Mouse (Mus musculus): ENCODE data around the gene Tmem52b.

The Tmem52b gene

DNA sequence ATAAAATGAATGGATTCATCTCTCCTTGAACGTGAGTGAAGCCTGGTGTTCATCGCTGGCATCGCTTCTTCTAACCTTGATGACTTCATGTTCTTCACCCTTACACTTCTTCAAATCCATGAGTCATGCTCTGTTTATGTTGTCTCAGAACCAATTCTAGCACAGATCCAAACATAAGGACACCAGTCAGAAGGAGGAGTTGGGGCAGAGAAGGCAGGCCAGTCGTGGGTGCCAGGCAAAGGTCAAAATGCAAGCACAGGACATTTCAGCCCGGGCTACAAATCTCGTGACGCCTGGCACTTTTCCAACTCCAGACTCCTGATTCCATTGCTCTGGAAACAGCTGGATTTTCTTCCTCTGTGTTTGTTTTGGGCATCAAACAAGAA lies 20.2 kb downstream of the Tmem52b start:
- peak; percentile 67 for DNase-seq (ENCODE audit: low spot score)

DNA sequence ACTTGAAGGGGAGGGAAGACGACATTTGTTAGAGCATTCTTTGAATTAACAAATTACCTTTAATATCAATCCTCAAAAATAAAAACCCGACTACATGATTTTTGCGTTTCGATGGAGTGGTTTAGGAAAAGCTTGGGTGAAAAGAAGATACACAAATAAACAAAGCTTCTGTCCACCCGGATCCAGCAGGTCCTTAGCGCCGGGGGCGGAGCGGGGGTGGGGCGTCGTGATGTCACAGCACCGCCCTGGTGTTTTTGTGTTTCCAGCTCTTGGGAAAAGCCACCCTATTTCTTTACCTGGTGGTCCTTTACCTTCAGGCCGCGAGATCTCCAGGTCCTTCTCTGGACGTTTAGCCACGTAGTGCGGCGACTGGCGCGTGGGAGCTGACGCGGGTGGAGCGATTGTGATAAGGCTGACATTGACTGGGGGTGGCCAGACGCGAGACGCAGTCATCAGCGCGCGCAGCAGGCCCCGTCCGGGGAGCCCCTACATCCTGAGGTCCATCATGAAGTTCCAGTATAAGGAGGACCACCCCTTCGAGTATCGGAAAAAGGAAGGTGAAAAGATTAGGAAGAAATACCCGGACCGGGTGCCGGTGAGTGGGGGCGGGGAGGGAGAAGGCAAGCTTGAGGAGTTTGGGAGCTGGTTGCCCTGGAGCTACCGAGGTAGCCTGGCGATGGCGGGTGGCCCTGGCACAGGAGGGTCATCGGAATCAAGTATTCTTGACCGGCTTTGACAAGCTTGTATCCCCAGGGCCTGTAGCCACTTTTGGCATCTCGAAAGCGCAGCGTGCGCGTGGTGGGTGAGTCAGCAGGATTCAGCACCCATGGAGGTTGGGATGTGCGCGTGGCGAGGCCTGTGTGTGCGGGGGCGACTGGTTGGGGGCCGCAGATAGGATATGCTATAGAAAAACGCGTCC lies 20.8 kb downstream of the Tmem52b start, which contains the start of gene Gabarapl1:
Gabarapl1 (plus strand) TSS at position 219 of the 919 bp plus-strand sequence.
- peak; percentile 82 for DNase-seq (ENCODE audit: low spot score)

DNA sequence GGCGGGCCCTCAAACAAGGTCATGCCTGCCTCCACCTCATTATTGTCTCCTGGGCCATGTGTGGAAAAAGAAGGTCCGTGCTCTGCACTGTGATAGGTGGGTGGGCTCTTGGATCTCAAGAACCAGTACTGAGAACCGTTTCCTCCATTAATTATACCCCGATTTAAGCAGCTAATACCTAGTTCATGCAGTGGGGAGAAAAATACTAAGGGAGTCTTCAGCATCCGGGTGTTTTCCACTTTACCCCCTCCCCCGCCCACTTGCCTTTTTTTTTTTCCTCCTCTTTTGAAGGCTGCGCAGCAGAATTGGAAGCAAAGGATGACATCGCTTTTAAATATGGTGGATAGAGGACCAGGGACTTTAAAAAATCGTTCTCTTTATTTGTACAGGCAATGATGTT lies 21.7 kb downstream of the Tmem52b start:
- no peak for DNase-seq (ENCODE audit: low spot score)

DNA sequence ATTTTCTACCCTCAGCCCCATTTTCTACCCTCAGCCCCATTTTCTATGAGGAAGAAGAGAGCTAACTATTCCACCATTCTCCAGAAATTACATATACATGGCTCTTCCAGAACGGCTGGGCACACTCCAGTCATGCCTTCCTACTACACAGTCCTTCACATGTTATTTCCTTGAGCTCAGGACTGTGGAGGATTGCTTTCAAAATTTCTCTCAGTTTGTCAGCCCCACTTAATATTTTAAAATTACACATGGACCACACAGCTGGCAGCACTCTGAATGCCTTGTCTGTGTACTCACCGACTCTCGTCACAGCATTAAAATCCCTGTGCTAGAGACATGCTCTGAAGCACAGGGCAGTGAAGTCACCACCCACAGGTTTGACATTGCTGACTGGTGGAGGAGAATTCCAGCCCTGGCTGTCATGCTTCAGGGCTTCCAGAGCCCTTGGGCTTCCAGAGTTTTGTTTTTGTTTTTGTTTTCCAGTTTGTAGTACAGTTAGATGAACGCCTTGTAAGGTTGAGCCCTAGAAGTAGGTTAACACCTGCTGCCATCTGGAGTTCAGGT lies 22.4 kb downstream of the Tmem52b start:
- no peak for DNase-seq (ENCODE audit: low spot score)

DNA sequence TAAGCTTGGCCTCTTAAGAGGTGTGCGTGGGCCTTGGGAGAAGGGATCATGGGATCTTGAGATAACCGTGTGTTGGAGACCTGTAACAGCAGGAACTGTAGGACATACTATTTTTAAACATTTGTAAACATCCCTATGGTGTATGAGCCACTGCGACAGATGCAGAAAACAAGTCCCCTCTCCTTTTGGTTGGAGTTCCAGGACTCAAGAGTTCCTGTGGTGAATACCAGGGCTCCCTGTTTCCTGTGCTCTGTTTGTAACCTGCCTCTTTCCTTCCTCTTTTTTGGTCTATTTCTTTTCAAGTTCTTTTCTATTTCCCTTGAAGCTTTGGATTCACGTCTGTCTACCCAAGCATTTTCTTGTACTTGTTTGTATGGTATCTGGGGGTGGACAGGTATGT lies 23.4 kb downstream of the Tmem52b start:
- no peak for DNase-seq (ENCODE audit: low spot score)

DNA sequence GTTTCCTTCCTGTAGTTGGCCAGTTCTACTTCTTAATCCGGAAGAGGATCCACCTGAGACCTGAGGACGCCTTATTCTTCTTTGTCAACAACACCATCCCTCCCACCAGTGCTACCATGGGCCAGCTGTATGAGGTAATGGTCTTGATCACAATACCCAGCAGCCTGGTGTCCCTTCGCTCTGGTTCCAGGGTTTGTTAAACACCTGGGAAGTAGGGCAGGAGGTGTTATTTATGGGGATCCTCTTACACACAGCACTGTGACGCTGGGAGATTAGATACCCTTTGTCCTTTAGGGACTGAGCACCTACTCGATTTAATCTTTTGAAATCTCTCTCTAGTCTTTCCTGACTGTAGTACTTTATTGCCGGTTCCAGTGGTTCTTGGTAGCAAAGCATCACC lies 26.2 kb downstream of the Tmem52b start:
- no peak for DNase-seq (ENCODE audit: low spot score)

DNA sequence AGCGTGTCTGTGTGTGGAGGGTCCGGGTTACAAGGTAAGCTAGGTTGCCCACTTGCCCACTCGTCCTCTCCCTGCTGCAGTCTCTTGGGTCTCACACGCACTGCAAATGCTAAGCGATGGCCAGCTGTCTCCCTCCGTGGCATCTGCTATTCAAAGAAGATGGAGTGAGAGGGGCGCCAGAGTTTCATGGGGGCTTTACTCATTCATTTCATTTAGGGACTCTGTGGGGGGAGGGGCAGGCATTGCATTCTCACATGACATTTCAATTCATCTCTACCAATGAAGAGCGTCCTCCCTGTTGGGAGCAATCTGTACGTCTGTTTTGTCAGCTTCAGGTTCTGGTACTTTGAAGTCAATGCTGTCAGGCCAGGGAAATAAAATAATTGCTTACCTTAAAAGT lies 29.6 kb downstream of the Tmem52b start:
- no peak for DNase-seq (ENCODE audit: low spot score)

DNA sequence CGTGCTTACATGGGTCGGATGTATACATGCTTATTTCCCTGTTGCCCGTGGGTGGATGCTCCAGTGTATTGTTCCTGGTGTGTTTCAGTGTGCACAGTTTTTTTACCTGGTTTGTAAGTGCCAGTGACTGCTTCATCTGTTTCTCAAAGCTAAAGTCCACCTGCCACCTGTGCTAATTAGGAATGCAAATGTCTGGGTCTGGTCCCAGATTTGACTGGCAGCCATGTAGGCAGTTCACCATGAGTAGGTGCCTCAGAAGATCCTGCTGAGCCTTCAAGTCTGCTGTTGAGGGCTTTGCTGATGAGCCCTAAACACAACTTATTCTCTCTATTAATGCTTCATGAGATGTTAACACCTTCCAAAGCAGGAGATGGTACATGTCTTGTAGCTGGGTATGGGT lies 30.2 kb downstream of the Tmem52b start:
- DNase-seq (ENCODE audit: low spot score) = no peak

DNA sequence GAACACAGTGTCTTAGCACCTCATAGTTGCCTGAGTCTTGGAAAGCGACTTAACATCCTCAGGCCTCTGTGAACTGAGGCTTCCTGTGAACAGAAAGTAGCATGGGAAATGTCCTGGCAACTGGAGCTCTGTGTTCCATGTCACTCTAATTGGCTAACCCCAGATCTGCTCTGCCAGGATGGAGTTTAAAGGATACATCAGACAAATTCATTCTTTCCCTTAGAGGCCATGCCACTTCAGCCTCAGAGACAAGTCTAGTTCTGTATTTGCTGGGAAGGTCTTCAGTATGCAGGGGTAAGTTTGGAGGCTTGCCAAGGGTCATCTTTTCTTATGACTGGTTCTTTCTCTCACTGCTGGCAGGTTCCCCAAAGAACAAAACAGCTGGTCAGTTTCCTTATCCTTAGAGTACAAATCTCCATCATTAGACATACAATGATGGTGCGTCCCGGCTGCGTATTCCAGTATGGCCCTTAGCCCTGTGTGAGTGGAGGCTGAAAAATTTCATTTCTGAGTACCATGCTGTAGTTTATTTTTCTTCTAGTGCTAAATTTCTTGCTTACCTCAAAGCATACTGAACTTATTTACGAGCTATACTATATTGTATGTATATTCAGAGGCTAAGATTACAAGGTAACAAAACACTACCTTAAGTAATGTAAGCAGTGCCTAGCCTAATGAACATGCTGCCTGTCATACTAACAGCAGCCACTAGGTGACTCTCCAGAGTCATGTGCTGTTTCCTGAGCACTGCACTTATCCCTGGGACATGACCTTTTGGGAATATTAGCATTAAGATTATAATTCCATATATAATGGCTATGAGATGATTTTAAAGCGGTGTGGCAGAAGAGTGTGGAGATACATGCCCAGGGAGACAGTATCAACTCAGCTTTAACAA lies 31.6 kb downstream of the Tmem52b start:
- peak; percentile 69 for DNase-seq (ENCODE audit: low spot score)

DNA sequence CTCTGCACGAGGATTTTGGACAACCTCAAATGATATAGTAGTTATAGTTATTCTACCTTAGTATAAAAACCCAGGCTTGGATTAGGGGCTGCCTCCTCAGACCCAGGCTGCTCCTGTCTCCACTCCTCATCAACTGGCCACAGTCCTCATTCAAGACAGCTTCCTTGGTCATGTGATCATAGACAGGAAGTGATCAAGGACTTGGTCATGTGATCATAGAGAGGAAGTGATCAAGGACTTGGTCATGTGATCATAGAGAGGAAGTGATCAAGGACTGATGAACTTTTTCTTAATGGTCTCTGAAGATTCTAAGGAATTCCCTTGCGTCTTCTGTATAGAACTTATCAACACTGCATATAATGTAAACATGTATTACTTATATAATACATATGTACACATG lies 34.9 kb downstream of the Tmem52b start:
- no peak for DNase-seq (ENCODE audit: low spot score)

DNA sequence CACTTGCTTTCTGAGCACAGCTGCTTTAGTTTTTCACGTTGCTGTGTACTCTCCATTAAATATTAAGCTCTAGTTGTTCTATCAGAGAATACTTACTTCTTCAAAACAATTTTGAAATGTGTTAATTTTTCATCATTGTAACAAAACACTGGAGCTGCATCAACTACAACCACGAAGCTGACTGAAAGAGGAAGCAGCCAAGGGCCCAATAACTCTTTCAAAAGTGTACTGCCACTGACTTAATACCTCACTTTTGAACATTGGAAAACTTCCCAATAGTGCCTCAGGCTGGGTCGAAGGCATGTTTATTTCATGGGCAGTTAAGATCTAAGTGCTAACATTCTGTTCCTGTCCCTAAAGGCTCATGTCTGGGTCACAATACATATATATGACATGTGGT lies 35.7 kb downstream of the Tmem52b start:
- no peak for DNase-seq (ENCODE audit: low spot score)

DNA sequence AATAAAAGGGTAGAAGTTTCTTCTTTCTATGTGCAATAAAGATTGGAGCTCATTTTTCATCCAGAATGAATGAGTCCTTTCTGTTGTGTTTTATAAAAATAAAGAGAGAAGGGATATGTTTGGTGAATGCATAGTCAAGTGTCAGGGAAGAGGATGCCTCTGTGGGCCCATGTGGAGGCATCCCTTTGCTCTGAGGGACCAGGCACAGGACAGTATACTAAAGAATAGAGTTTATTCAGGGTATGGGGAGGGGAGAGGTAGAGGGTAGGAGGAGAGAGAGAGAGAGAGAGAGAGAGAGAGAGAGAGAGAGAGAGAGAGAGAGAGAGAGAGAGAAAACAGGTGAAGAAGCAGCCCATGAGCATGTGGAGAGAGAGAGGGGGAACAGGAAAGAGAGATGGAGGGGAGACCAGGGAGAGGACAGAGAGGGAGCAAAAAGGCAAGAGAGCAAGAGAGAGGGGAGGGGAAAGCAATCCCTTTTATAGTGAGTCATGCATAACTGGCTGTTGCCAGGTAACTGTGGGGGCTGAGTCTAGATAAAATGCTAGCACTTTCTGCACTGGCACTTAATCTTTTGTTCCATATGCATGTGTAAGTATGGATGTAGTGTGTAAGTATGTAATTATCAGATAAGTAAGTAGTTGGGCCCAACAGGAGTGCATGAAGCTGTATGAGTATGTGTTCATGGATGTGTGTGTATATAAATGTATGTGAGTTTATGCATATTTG lies 45.1 kb downstream of the Tmem52b start:
- DNase-seq (ENCODE audit: low spot score) = no peak

DNA sequence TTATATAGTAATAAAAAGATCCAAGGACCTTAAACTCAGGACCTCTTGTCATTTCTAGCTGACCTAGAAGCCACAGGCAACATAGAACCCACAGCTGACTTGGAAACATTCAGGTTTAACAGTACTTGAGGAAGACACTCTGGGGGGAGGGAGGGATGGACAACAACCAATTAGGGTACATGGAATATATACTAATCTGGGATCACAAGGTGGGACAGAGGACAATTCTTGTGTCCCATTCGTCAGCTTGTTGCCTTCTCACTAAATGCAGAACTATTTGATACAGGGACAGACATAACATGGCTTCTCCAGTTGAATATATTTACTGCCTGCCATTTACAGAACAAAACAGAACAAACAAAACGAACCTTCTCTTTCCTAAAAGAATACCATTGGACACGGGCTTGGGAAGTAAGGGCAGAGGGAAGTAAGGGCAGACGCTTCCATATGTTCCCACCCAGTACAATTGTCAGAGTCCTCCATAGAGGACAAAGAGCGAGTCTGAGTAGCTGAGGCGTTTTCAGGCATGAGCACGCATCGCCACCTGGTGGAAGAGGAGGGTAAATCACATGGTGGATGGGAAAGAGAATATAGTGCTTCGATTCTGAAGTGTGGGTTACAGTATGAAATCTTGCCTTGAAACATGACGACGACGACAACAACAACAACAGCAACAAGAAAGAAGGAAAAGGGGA lies 46.7 kb downstream of the Tmem52b start:
- DNase-seq (ENCODE audit: low spot score) = peak; percentile 69

DNA sequence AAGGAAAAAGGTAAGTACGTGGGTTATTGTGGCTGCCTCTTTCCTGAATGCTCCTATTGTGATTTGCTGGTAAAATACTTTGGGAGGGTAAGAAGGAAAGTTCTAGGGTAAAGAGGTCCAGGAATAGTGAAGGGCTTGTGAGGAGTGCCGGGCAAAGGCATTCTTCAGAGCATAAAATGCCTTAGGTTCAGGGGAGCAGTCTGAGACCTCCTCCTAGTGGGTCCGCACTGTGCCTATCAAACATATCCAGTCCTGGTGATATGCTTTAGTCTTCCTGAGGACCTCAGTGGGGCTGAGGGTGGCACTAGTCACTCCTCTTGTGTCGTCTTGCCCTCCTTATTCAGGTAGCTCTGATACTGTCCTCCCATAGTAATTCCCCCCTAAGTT lies 47.3 kb downstream of the Tmem52b start:
- DNase-seq (ENCODE audit: low spot score) = no peak

DNA sequence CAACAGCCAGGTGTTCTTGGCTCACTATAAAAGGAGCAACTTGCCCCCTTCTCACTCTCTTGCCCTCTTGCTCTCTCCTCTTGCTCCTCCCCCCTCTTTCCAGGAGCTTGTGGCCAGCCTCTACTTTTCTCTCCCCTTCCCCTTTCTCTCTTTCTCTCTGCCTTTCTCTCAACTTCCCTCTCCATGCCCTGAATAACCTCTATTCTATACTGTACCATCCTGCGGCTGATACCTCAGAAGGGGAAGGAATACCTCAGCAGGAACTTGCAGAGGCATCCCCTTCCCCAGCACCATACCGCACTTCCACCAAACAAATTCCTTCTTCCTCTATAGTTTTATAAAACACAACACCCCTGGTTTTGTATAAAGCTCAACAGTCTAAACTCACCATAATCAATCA lies 52.9 kb downstream of the Tmem52b start:
- no peak for DNase-seq (ENCODE audit: low spot score)

Measured in urinary bladder, postnatal 14 days (tissue).